Mouse (Mus musculus) olfactory bulb, adult 2 months (tissue): ENCODE data around the gene Hcrtr2.

Experiments used
- CTCF ChIP-seq: fragments of 200-500 bp; IDR thresholded peaks from 2 replicates; pipeline ENCODE4 v1.5.1; 2012; ENCODE audit warnings: low read depth, mild to moderate bottlenecking, low read length, moderate library complexity; ENCODE audit not compliant: insufficient read depth
- POLR2A ChIP-seq: fragments of 200-500 bp; IDR thresholded peaks from 2 replicates; pipeline ENCODE4 v1.6.1; 2012; ENCODE audit warnings: mild to moderate bottlenecking, low read depth, low read length, moderate library complexity; ENCODE audit not compliant: insufficient read depth

DNA sequence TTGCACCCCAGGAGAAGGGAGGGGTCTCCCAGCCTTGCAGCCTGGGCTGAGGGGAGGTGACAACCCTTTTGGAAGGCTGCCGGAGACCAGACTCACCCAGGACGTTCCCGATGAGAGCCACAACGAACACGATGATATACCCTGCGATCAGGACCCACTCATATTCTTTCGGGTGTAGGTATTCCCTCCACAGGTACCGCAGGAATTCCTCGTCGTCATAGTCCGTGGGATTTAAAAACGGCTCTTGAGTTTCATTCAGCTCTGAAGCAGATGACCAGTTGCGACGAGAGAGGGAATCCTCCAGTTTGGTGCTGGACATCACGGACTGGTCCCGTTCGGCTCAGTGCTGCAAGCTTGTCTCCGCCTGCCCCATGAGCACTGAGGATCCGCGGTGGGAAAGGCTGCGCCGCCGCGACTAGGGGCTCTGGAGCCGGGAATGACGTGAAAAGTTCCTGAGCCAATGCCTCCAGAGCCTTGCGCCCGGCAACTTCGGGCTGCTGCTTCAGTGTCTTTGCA, 412 bp downstream of the Hcrtr2 start:
- TF ChIP-seq CTCF (no peak), POLR2A (no peak)
